Mouse (Mus musculus) embryonic stem cell, embryonic (primary cell): Measurements from ENCODE around the gene Pigk.

Experiments
- CTCF ChIA-PET, 4 experiments: fragments of 300-600 bp in 2 of 4; fragments of 350-600 bp in 2 of 4; sonication (Branson Sonifier 250); formaldehyde crosslinking; loops; one replicate each; lab custom pipeline; 2022; ENCODE audit warnings: inconsistent platforms in 2 of 4; lab: Charles Lee
- POLR2A ChIA-PET, 4 experiments: fragments of 300-600 bp in 2 of 4; fragments of 350-600 bp in 2 of 4; sonication (Branson Sonifier 250); formaldehyde crosslinking; loops; one replicate each; lab custom pipeline; 2022; ENCODE audit warnings: antibody characterized with exemption in 4 of 4, inconsistent platforms in 1 of 4; lab: Charles Lee

Gene Pigk

DNA sequence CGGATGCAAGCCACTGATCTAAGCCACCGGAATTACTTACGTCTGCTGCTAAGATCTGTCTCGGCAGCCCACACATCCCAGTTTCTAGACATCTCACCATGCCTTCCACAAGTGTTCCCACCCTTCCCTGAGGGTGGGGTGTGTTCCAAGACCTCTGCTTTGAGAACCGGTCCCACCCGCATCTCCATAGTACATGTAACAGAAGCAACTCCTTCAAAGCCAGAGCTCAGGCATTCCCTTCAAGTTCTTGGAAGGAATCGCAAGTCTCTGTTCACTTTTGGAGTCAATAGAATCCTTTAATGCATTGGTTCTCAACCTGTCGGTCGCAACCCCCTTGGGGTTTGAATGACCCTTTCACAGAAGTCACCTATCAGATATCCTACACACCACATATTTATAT lies 185.0 kb downstream of the Pigk start:
- POLR2A ChIA-PET: no interaction called here
- CTCF ChIA-PET: no interaction called here

DNA sequence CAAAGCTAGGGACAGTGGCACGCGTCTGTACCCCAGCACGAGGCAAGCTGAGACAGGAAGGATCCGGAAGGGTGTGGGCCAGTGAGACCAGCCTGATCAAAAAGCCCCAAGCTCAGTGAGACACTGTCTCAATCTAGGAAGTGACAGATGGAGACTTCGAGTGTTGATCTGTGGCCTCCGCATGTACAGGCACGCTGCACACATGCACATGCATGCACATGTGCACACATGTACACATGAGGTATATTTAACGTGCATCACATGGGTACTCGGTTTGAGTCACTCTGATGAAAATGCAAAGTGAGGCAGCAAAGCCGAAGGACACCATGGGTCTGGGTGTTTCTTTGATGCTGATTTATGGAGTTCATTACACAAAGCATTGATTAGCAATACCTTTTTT lies 191.1 kb downstream of the Pigk start:
- CTCF ChIA-PET: no interaction called here
- POLR2A ChIA-PET: no interaction called here

DNA sequence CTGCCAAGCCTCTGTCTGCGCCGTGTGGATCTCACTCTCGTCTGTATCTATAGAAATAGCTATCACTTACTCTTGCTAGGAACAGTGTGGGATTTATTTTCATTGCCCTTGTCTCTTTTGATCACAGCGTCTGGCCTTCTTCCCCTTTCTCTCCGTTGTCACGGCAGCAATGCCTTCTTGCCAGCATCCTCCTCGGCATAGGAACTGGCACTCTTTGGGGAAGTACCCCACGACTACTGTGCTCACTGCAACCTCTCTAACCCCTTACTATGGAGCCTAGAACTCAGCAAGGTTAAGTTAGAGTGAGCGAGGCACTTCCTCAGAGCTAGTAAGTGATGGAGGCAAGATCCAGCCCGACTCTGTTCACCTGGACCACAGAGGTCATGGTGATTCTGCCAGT lies 191.9 kb downstream of the Pigk start:
- POLR2A ChIA-PET: no interaction called here
- CTCF ChIA-PET: interaction anchor here in 1 of 4 experiments (1.5 kb wide), 1 partner anchor 52 kb away, joined by 3 read pairs; no protein-coding TSS in a partner anchor

DNA sequence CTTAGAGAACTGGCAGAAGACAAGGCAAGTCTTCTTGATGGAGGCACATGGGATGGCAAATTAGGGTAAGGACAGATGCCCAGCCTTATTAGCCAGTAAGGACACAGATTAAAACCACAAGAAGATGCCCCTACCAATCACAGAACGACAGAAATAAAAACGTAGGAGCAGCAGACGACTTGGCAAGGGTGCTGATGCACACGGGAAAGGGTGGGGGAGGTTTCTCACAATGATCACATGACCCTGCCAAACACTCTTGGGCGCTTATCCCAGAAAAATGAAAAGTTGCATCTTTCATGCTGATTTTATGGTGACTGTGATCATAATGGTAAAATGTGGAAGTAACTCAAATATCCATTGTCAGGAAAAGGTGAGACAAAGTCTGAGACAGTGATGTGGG lies 193.2 kb downstream of the Pigk start:
- POLR2A ChIA-PET: no interaction called here

DNA sequence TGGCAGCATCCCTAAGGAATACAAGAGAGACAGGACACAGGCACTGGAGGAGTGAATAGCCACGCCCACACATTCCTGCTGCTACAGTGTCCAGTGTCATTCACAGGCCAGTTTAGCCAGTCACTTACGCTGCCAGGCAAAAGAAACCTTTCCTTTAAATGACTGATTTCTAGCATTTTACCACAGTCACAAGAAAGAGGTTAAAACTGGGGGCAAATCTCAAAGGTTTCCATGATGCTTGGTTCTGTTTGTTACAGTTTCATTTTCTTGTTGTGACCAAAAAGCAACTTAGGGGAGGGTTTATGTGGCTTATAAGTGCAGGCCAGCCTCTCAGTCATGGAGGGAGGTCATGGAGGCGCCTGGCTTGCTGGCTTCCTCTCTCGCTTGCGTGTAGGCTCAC lies 193.8 kb downstream of the Pigk start:
- ChIA-PET POLR2A (no interaction called here), CTCF (no interaction called here)

More for the DNA sequence above, 193.2 kb downstream of the Pigk start:
- CTCF ChIA-PET: interaction anchor here in 1 of 4 experiments (1.5 kb wide), 1 partner anchor 51 kb away, joined by 3 read pairs; no protein-coding TSS in a partner anchor

DNA sequence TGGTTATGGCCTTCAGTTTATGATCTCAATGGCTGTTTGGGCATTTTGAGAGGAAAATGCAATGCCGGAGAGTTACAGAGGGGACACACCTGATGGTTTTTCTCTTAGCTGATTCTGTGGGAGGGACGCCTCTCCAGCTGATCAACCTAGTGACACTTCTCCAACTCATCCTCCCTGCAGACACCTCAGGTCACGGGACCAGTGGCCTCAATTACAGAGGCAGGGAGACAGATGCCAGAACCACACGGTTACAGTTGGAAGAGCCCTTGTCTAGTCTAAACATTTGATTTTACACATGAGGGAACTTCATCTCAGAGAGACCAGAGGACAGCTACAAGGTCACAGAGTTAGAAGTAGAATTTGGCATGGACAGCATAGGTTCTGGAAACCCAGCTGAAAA lies 197.7 kb downstream of the Pigk start:
- POLR2A ChIA-PET: interaction anchor here in 1 of 4 experiments (0.6 kb wide), 1 partner anchor 17 kb away, joined by 3 read pairs; no protein-coding TSS in a partner anchor

DNA sequence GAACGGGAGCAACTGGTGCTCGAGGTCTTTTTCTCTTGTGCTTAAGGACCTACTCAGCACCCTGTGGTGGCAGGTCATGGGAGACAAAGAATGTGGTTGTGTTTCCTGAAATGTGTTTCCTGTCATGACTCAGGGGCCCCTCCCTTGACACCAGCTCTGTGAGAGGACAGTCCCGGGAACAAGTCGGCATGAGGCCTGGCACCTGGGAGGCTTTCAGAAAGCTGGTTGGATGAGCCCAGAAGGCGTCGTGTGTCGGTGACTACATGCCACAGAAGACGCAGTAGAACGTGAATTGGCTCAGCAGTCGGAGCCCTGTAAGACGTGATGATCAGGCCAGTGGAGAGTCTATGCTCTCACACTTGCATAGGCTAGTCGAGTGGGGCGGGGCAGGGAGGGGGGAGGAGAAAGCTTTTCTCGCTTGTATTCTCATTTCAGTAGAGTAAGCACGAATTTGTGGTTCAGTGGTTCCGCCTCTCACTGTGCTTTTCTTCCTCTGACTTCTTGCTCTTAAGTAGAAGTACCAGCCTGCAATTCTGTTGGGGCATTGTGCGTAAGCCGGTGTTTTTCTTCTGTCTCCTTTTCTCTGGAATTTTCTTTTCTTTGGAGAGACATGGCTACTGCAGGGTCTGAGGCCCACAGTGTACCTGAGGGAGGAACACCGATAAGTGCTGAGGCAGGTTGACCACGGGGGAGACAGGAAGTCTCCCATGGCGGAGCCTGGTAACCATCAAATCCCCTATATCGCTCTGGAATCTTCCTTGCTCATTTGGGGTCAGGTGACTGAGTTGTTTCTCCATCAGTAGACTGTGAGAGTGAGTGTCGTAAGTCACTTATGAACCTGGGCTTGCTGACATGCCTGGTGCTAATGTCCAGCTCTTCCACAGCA lies 198.6 kb downstream of the Pigk start:
- POLR2A ChIA-PET: interaction anchor here in 2 of 4 experiments (0.6 to 0.7 kb wide), 2 partner anchors 16 to 326 kb away, joined by 3 to 4 read pairs; no protein-coding TSS in a partner anchor
- CTCF ChIA-PET: no interaction called here

More for the DNA sequence above, 197.7 kb downstream of the Pigk start:
- CTCF ChIA-PET: interaction anchor here in 1 of 4 experiments (0.6 kb wide), 1 partner anchor 396 kb away, joined by 5 read pairs; no protein-coding TSS in a partner anchor

DNA sequence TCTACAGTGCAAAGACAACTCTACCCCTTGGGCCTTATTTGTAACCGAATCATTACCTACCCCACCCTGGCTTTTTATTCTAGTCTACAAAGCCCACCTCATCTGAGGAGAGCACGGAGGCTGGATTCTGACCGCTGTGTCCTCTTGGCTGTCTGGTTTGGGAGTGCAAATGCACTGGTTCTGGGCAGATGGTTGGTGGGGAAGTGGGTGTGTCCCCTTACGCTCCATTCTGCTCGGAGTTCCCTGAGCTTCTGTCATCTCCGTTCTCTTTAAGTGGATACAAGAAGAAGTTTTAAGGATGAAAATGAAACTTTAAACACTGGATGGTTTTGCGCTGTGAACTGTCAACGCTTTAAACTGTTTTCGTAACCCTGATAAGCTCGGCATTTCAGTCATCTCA lies 199.2 kb downstream of the Pigk start:
- CTCF ChIA-PET: no interaction called here
- POLR2A ChIA-PET: no interaction called here

DNA sequence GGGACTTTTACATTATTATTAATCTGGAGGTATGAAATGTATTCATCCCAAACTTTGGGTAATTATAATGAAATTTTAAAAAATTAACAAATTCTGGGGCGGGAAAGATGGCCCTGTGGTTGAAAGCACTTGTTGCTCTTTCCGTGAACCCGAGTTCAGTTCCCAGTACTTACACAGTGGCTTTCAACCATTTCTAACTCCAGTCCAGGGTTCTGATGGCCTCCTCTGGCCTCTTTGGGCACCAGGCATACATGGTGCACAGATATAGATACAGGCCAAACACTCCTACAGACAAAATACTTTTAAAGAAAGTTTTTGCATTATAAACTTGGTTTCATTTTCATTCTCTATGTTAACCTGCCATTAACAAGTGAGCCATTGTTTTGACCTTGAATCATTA lies 199.7 kb downstream of the Pigk start:
- CTCF ChIA-PET: no interaction called here
- POLR2A ChIA-PET: no interaction called here

DNA sequence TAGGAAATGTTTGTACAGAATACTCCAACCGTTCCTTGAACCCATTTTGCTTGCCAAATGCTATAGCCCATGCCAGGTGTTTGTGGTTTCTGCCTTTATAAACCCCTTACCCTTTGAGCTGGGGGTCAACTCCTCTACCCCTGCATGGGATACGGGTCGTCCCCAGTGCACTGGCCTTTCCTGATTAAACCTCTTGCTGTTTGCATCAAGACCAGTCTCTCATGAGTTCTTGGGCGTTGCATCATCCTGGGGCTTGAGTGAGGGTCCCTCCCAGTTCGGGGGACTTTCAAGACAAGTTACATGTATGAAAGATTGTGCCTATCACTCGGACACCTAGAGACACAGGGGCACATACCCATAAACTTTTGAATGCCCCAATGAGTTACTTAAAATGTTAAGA lies 200.5 kb downstream of the Pigk start:
- ChIA-PET POLR2A (no interaction called here), CTCF (no interaction called here)

DNA sequence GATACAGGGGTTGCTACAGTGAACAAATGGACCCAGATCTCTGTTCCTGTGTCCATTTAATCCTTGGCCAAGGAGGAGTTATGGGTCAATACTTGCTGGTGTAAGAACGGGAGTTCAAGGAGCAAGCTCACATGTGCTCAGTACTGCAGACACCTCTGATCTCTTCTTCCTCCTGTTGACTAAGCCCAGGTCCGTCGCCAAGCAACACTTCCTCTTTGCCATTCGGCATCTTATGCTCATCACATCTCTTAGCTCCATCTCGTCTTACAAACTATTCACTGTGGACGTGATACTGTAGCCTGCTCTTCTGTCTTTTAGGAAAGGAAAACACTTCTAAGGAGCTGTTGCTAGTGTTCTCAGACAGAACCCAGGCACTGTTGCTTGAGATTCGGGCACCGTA lies 203.7 kb downstream of the Pigk start:
- POLR2A ChIA-PET: interaction anchor here in 1 of 4 experiments (2.4 kb wide), 1 partner anchor 11 kb away, joined by 10 read pairs; no protein-coding TSS in a partner anchor
- CTCF ChIA-PET: interaction anchor here in 1 of 4 experiments (1.1 kb wide), 1 partner anchor 40 kb away, joined by 3 read pairs; no protein-coding TSS in a partner anchor

DNA sequence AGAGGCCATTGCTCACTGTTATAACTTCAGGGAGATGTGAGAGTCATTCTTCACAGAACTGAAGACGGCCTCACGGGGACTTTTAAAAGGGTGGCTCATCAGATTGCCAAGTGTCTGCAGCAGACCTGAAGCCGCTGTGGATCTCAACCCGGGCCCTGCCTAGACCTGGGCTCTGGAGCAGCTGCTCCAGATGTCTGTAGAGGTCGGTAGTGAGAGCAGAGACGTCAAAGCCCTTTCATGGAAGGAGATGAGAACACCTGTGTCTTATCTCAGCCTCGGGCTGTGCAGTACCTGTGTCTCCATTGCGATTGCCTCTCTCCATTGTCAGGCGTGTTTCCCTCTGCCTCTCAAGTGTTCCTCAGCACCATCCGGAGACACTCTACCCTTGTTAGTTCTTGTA lies 205.2 kb downstream of the Pigk start:
- ChIA-PET CTCF (interaction anchor here in 2 of 4 experiments (0.9 to 1.2 kb wide), 3 partner anchors 39 to 156 kb away, joined by 3 read pairs; no protein-coding TSS in a partner anchor), POLR2A (interaction anchor here in 2 of 4 experiments (0.6 to 2.4 kb wide), 3 partner anchors 10 to 185 kb away, joined by 3 to 10 read pairs (median 3); no protein-coding TSS in a partner anchor)

DNA sequence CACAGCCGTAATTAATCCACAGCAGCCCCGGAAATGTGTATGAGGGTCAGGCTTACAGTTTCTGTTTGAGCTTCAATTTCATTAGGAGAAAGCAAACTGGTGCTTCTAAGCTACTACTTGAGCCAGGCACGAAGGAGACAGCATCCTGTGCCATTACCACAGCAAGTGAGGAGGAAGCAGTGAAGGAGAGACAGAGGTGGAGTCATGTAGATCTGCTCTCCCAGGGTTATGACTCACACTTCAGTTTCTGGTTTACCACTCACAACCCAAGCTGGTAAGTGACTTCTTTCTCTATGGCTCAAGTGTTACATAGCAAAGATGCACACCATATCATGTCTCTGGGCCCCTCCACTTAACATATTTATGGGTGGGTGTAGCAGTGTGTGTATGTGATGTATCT lies 206.5 kb downstream of the Pigk start:
- ChIA-PET CTCF (no interaction called here), POLR2A (no interaction called here)

DNA sequence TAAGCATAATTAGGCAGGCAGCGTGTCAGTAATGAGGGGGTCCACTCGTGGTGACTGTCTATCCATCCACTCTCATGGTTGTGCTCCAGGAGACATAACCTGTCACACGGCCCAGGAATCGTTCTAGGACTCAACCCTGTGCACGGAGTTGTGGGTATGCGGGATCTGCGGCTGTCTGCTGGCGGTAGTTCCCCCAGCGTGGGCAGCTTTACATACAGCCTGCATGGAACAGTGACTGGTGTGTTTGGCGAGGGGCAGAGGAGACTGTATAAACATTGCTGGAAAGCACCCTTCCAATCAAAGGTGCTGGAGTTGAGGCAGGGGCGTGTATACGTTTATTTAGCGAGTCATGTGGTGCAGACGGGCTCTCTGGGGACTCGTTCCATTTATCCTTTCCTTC lies 209.6 kb downstream of the Pigk start:
- ChIA-PET POLR2A (no interaction called here), CTCF (interaction anchor here in 1 of 4 experiments (0.7 kb wide), 1 partner anchor 37 kb away, joined by 3 read pairs; no protein-coding TSS in a partner anchor)

DNA sequence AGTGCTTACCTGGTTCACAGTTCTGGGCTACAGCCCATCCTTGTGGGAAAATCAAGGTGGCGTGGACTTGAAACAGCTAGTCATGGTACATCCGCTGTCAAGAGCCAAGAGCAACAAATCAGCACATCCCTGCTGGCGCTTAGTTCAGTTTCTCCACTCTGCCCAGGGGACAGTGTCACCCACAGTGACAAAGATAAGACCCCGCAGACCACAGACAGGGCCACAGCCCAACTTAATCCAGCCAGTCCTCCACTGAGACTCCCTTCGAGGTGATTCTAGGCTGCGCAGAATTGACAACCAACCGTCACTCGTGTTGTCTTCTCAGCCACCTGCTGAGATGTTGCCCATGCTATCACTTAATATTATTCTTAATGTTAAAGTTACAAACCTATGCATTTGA lies 211.5 kb downstream of the Pigk start:
- POLR2A ChIA-PET: interaction anchor here in 1 of 4 experiments (0.6 kb wide), 1 partner anchor 278 kb away, joined by 3 read pairs; no protein-coding TSS in a partner anchor
- CTCF ChIA-PET: no interaction called here

DNA sequence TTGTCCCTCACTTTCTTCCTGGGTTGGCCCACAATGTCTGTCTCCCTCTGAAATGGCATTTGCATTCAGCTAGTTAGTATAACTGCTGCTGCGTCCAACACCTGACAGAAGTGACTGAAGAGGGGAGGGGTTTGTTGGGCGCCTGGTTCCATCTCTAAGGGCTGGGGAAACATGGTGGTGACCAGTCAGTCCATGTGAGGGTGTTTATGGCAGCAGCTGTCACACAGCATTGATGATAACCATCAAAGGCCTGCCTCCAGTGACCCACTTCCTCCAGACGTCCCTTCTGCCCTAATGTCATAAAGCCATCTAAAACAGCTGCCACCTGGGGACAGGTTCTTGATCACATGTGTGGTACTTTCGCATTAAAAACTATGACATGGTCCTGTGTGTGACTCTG lies 212.3 kb downstream of the Pigk start:
- ChIA-PET CTCF (interaction anchor here in 1 of 4 experiments (0.6 kb wide), 1 partner anchor 143 kb away, joined by 3 read pairs; no protein-coding TSS in a partner anchor), POLR2A (interaction anchor here in 1 of 4 experiments (0.6 kb wide), 1 partner anchor 279 kb away, joined by 3 read pairs; no protein-coding TSS in a partner anchor)

DNA sequence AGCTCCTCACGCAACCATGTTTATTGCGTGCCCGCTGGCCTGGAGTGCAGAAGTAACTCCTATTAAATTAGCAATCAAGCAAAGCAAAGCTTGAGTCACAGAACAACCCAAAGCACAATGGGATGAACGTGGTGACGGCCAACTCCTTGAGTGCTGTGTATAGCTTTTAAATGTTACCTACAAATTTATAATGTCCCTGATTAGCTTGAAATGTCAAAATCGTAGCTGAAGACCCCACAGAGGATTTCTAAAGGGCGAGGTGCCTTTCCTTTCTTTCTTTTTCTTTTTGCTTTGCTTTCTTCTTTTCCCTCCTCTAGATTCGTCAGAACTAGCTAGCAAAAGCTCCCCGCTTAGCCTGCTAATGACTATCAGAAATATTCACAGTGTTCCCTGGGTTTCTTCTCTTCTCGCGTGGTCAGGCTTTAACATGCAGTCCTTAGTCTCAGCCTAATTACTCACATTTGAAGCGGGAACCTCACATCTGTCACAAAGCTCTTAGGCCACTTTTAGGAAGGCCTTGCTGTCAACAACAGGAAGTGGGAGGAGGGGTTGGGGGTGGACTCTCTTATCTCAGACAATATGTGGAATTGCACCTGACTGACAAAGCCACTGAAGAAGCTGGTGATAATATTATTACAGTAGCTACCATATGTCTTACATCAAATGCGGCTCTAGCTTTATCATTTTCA lies 214.5 kb downstream of the Pigk start:
- ChIA-PET POLR2A (interaction anchor here in 3 of 4 experiments (0.6 to 2.7 kb wide), 11 partner anchors 9 to 662 kb away, joined by 3 to 10 read pairs (median 3); partner anchors contain the start of gene Nexn (in 1 of the 3)), CTCF (interaction anchor here in 1 of 4 experiments (1.4 kb wide), 1 partner anchor 669 kb away, joined by 3 read pairs; no protein-coding TSS in a partner anchor)

DNA sequence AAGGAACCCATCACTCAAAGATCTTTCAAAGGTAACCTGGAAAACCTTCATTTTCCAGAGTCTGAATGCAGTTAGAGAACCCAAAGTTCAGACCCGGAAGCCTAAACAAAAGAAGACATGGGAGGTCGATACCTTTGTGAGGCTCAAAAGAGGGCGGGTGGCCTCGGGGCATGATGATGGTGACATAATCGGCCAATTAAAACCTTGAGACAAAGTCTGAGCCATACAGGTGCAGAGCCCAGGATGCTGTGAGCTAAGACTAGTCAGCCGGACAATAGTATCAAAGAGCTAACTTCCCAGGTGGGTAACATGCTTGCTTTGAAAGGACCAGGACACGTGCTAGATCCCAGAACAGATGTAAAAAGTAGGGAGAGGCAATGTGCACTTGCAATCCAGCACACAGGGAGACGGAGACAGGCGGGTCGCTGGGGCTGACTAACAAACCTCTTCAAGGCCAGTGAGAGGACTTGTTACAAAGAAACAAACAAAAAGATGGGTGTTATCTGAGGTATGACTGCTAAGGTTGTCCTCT lies 215.4 kb downstream of the Pigk start:
- ChIA-PET POLR2A (interaction anchor here in 3 of 4 experiments (0.5 to 2.7 kb wide), 13 partner anchors 8 to 764 kb away, joined by 3 to 10 read pairs (median 3); partner anchors contain the start of genes Gipc2 (in 1 of the 3) and Nexn (in 1 of the 3)), CTCF (interaction anchor here in 2 of 4 experiments (0.6 to 1.0 kb wide), 2 partner anchors 168 to 523 kb away, joined by 3 to 6 read pairs; no protein-coding TSS in a partner anchor)
